Mouse (Mus musculus) cerebellum, adult 8-10 months (tissue): ENCODE measurements around the gene Ttc7b.

Experiments used
- DNase-seq: peaks from one replicate; pipeline ENCODE4 v3.0.0; 2022

Gene Ttc7b

GRCm38 (mm10) chr12:100520077-100520793 lies 391 bp downstream of the Ttc7b start:
- DNase-seq: peak; percentile 71

GRCm38 (mm10) chr12:100519684-100520076 lies 946 bp downstream of the Ttc7b start:
- DNase-seq: peak; percentile 38

- no peak for DNase-seq
These were observed 3.3 kb downstream of the Ttc7b start for GRCm38 (mm10) chr12:100517371-100517770.

- no peak for DNase-seq
These were observed 4.3 kb downstream of the Ttc7b start for GRCm38 (mm10) chr12:100516161-100516838.

GRCm38 (mm10) chr12:100515493-100515892 lies 5.1 kb downstream of the Ttc7b start:
- DNase-seq: no peak

- DNase-seq: no peak
These were observed 6.0 kb downstream of the Ttc7b start for GRCm38 (mm10) chr12:100514611-100515010.

GRCm38 (mm10) chr12:100513131-100513530 lies 7.5 kb downstream of the Ttc7b start:
- no peak for DNase-seq

- no peak for DNase-seq
These were observed 8.0 kb downstream of the Ttc7b start for GRCm38 (mm10) chr12:100512641-100513040.

- no peak for DNase-seq
These were observed 10.9 kb downstream of the Ttc7b start for GRCm38 (mm10) chr12:100509615-100510282.

- DNase-seq: no peak
These were observed 12.0 kb downstream of the Ttc7b start for GRCm38 (mm10) chr12:100508668-100509067.

GRCm38 (mm10) chr12:100505484-100505883 lies 15.1 kb downstream of the Ttc7b start:
- no peak for DNase-seq

- no peak for DNase-seq
These were observed 16.0 kb downstream of the Ttc7b start for GRCm38 (mm10) chr12:100504585-100504984.

GRCm38 (mm10) chr12:100503659-100504058 lies 17.0 kb downstream of the Ttc7b start:
- no peak for DNase-seq

GRCm38 (mm10) chr12:100502544-100502943 lies 18.1 kb downstream of the Ttc7b start:
- DNase-seq: no peak

- DNase-seq: no peak
These were observed 19.4 kb downstream of the Ttc7b start for GRCm38 (mm10) chr12:100501261-100501660.

GRCm38 (mm10) chr12:100499469-100499868 lies 21.2 kb downstream of the Ttc7b start:
- DNase-seq: no peak

- DNase-seq: peak; percentile 25
These were observed 22.6 kb downstream of the Ttc7b start for GRCm38 (mm10) chr12:100498006-100498405.

GRCm38 (mm10) chr12:100495083-100495482 lies 25.5 kb downstream of the Ttc7b start:
- no peak for DNase-seq

- DNase-seq: no peak
These were observed 27.4 kb downstream of the Ttc7b start for GRCm38 (mm10) chr12:100493211-100493610.

- no peak for DNase-seq
These were observed 27.9 kb downstream of the Ttc7b start for GRCm38 (mm10) chr12:100492676-100493075.

- no peak for DNase-seq
These were observed 28.5 kb downstream of the Ttc7b start for GRCm38 (mm10) chr12:100491967-100492611.

- no peak for DNase-seq
These were observed 30.8 kb downstream of the Ttc7b start for GRCm38 (mm10) chr12:100489799-100490198.

GRCm38 (mm10) chr12:100488368-100488767 lies 32.3 kb downstream of the Ttc7b start:
- DNase-seq: no peak
